Mouse (Mus musculus): ENCODE data around the gene BC034090.

DNA sequence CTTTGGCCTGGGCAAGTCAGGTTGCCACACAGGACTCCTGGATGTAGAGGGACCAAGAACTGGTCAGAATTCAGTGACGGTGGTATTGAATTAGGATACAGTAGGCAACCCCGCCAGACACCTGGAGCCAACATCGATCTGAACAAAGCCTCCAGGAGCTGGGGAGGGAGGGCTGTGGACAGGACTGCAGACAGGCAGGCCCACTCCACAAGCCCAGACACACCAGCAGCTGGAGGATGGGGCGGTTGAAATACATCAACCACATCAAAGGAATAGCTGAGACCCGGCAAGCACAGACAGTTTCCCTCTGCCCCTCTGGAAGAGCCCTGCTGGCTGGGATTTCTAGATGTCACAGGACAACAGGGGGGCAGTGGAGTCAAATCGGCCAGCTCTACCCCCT is 27.4 kb downstream of the BC034090 start:
- TF ChIP-seq CTCF (conservative IDR thresholded peaks at IDR 0.05; ENCODE audit: low read length) (no peak), POU5F1 (IDR thresholded peaks at IDR 0.05; ENCODE audit: borderline replicate concordance, low read length) (no peak)
